Mouse (Mus musculus) midbrain, embryonic 13.5 days (tissue): Measurements from ENCODE around the gene Cradd. TPM values are rescaled to one million over a fixed set of nuclear protein-coding genes. Genes with fewer than 3 reads are reported as not detected.
A peak's percentile ranks its signal among the peaks of the same experiment; 100 is the strongest.

Experiments
- ATAC-seq: fragments of 200-750 bp; cut with Nextera tagmentation; 2 replicates; pipeline ENCODE4 v1.8.0; 2017; ENCODE audit warnings: mild to moderate bottlenecking, moderate TSS enrichment, moderate library complexity
- H3K27ac ChIP-seq: fragments of 300-500 bp; sonication (generic); 2 replicates; pipeline ENCODE4 v1.5.1; 2015; ENCODE audit warnings: inconsistent platforms, mild to moderate bottlenecking, moderate library complexity
- H3K27me3 ChIP-seq: fragments of 300-500 bp; sonication (generic); 2 replicates; pipeline ENCODE4 v1.6.1; 2015; ENCODE audit warnings: mild to moderate bottlenecking, inconsistent platforms
- H3K36me3 ChIP-seq: fragments of 300-500 bp; sonication (generic); 2 replicates; pipeline ENCODE4 v1.6.1; 2015; ENCODE audit warnings: mild to moderate bottlenecking, inconsistent platforms
- H3K4me1 ChIP-seq: fragments of 300-500 bp; sonication (generic); replicated peaks from 2 replicates; pipeline ENCODE4 v1.6.1; 2015; ENCODE audit warnings: inconsistent platforms
- H3K4me2 ChIP-seq: fragments of 300-500 bp; sonication (generic); replicated peaks from 2 replicates; pipeline ENCODE4 v1.6.1; 2015; ENCODE audit warnings: moderate library complexity, mild to moderate bottlenecking, inconsistent platforms
- H3K4me3 ChIP-seq: fragments of 300-500 bp; sonication (generic); replicated peaks from 2 replicates; pipeline ENCODE4 v1.5.1; 2015; ENCODE audit warnings: mild to moderate bottlenecking, inconsistent platforms
- H3K9ac ChIP-seq: fragments of 300-500 bp; sonication (generic); replicated peaks from 2 replicates; pipeline ENCODE4 v1.6.1; 2015; ENCODE audit warnings: mild to moderate bottlenecking, inconsistent platforms
- H3K9me3 ChIP-seq: fragments of 300-500 bp; sonication (generic); 2 replicates; pipeline ENCODE4 v1.6.1; 2016; ENCODE audit warnings: mild to moderate bottlenecking, inconsistent platforms
- WGBS: fragments of 180-500 bp; shearing (Covaris S2); methylation state at CpG from one replicate; pipeline ENCODE4 v1.1.7; 2015; 5-methylcytosine and 5-hydroxymethylcytosine counted together
- polyA plus RNA-seq: library from polyadenylated mRNA; unstranded; fragments of >200 nt; fragmentation: Nextera tagmentation; extraction: Ambion mirVana; gene quantifications from 2 replicates; pipeline ENCODE4 v1.2.1, GENCODE M21; 2015

The Cradd gene
- polyA plus RNA-seq, 1 experiment from 2014 or later = 10.7 TPM

DNA sequence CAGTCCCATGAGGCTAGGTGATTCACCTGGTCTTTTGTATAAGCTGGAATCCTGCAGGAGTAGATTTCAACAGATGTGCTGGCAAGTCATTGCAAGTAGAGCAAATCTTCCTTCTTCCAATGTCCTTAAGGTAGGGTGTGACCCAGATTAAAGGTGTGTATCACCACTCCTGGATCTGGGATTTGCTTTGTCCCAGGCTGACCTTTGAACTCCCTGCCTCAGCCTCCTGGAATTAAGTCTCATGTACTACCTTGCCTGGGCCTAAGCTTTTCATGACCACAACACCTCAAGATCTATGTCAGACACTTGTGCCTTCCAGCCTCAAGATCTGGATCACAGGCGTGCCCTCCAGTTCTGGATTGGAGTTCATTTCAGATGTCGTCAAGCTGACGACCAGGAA lies 41.9 kb downstream of the Cradd start:
- Histone ChIP-seq H3K4me2 (no peak overlapping the region), H3K36me3 (no peaks in the 10 kb centered on the region), H3K27ac (no peak overlapping the region), H3K27me3 (no peaks in the 10 kb centered on the region), H3K9me3 (no peaks in the 10 kb centered on the region), H3K4me3 (no peak overlapping the region), H3K9ac (no peak overlapping the region), H3K4me1 (no peaks in the 10 kb centered on the region)
- ATAC-seq = no peak
- WGBS = 87% methylated on average over 3 of the region's 3 CpGs

DNA sequence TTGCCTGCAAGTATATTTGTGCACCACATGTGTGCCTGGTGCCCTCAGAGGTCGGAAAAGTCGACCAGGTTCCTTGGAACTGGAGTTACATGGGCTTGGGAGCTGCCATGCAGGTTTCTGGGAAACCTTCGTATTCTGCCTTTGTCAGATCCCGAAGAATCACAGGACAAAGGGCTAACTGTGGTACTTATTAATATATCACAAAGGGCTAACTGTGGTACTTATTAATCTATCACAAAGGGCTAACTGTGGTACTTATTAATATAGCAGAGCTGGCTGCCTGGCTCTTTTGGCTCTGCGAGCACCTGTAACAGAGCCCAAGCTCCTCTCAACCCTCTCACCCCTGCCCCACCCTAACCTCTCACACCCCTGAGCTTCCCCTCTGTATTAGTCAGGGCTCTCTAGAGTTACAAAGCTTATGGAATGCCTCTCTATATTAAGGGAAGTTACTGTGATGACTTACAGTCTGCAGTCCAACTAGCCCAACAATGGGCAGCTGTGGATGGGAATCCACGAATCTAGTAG lies 42.4 kb downstream of the Cradd start:
- H3K4me2 ChIP-seq = no peak overlapping the region
- no peak overlapping the region for H3K4me3 ChIP-seq
- no peaks in the 10 kb centered on the region for H3K4me1 ChIP-seq
- no peak overlapping the region for H3K9ac ChIP-seq
- no peaks in the 10 kb centered on the region for H3K9me3 ChIP-seq
- no peak overlapping the region for H3K27ac ChIP-seq
- ATAC-seq = no peak
- H3K27me3 ChIP-seq = no peaks in the 10 kb centered on the region
- 85% methylated on average over 6 of the region's 6 CpGs for WGBS
- no peaks in the 10 kb centered on the region for H3K36me3 ChIP-seq

DNA sequence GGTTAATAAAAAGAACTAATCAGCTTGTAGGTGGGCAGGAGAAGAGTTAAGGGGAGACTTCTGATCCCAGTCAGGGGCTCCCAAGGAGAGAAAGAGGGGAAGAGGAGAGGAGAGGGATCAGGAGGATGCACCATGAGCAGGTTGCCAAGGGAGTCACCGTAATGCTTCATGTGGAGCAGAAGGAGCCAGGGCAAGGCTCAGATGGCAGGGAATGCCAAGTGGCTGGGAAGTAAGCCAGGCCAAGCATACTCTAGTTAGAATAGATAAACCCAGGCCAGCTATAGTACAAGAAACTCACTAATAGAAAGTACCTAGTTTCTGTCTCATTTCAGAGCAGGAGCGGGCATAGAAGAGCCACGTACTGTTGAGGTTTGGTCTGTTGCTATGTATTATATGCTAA lies 43.6 kb downstream of the Cradd start:
- Histone ChIP-seq H3K9me3 (no peaks in the 10 kb centered on the region), H3K27ac (no peak overlapping the region), H3K9ac (no peak overlapping the region), H3K4me1 (no peaks in the 10 kb centered on the region), H3K4me2 (no peak overlapping the region), H3K27me3 (no peaks in the 10 kb centered on the region), H3K4me3 (no peak overlapping the region), H3K36me3 (no peaks in the 10 kb centered on the region)
- WGBS = 96% methylated on average over 3 of the region's 3 CpGs
- ATAC-seq = no peak

DNA sequence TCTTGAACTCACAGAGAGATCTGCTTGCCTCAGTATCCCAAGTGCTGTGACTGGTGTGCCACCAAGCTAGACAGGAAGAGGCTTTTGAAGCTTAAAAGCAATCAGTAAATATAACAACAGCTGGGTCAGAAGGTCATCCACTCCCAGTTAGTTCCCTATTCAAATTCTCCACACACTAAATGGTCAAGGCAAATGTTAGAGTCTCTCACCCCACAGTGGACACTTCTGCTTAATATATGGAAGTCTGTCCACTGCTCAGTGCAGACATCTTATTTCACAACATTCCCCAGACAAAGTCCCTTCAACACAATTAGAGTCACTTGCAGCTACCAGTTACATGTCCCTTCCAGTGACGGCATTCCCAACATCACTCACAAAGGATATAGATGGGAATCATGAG lies 44.5 kb downstream of the Cradd start:
- no peaks in the 10 kb centered on the region for H3K4me1 ChIP-seq

DNA sequence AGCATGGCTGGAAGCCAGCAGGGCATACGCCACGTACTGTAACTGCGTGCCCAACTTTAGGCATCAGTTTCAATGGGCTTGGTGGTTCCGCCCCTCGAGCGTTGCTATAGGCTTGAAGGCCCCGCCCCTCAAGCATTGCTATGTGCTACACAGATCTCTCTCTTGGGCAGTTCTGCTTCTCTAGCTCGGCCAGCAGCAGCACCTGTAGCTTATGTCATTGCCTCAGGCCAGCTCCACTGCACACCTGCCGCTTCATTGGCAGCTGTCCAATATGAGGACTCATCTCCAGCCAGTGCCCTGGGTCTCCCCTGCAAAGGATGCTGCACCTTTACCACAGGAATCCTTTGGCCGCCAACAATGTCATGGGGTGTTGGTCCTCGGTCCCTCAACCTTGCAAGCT lies 45.8 kb downstream of the Cradd start:
- 92% methylated on average over 11 of the region's 11 CpGs for WGBS
- Histone ChIP-seq H3K27ac (no peak overlapping the region), H3K4me3 (no peak overlapping the region), H3K4me2 (no peak overlapping the region), H3K36me3 (no peaks in the 10 kb centered on the region), H3K27me3 (no peaks in the 10 kb centered on the region), H3K4me1 (no peaks in the 10 kb centered on the region), H3K9ac (no peak overlapping the region), H3K9me3 (no peaks in the 10 kb centered on the region)
- ATAC-seq = no peak

More for the DNA sequence above, 44.5 kb downstream of the Cradd start:
- Histone ChIP-seq H3K9me3 (no peaks in the 10 kb centered on the region), H3K27me3 (no peaks in the 10 kb centered on the region), H3K27ac (no peak overlapping the region), H3K36me3 (no peaks in the 10 kb centered on the region), H3K4me2 (no peak overlapping the region), H3K9ac (no peak overlapping the region), H3K4me3 (no peak overlapping the region)
- ATAC-seq = no peak
- 85% methylated on average over 1 of the region's 1 CpGs for WGBS

DNA sequence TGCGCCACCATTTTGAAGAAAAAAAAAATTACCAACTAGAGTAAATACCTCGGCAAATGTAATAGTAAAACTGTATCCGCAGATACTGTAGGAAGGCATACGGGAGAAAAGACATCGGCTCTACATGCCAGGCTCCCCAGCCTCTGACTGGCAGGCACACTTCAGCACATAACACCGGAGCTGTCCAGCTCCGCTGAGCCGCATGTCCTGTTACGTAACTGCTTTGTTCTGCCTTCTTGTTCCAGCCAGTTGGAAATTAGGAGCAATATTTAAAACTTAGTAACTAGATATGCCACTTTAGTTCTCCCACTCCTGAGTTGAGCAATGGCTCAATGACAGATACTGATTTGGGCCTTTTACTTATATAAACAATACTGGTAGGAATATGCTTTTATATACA lies 48.4 kb downstream of the Cradd start:
- H3K36me3 ChIP-seq = no peaks in the 10 kb centered on the region
- WGBS = 92% methylated on average over 9 of the region's 9 CpGs
- H3K4me2 ChIP-seq = no peak overlapping the region
- no peak for ATAC-seq
- H3K4me3 ChIP-seq = no peak overlapping the region
- H3K27ac ChIP-seq = no peak overlapping the region
- H3K4me1 ChIP-seq = no peaks in the 10 kb centered on the region
- 0 out of 2 replicates have a peak, but pooled peaks cover 7% of the 10 kb centered on the region for H3K9me3 ChIP-seq
- no peak overlapping the region for H3K9ac ChIP-seq
- H3K27me3 ChIP-seq = no peaks in the 10 kb centered on the region

DNA sequence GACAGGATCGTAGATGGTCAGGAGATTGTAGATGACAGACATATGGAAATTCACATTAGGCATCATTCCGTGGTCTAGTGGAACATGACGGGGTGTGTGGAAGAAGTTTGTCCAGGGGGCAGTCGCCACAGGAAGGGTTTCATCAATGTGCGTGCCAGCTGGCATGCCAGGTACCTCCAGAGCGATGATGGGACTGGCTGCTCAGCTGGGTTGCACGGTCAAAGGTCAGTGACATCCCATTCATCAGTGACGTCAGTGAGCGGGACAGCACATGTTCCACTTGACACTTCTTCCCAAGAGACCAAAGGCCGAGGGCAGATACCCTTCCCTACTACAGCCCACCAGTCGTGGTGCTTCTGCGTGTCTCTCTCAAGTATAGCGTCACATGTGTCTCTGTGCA lies 50.7 kb downstream of the Cradd start:
- Histone ChIP-seq H3K27me3 (no peaks in the 10 kb centered on the region), H3K4me1 (no peaks in the 10 kb centered on the region), H3K9ac (no peak overlapping the region), H3K9me3 (0 out of 2 replicates have a peak, but pooled peaks cover 7% of the 10 kb centered on the region), H3K4me2 (no peak overlapping the region), H3K36me3 (no peaks in the 10 kb centered on the region), H3K4me3 (no peak overlapping the region), H3K27ac (no peak overlapping the region)
- WGBS = 90% methylated on average over 13 of the region's 13 CpGs
- ATAC-seq = no peak

DNA sequence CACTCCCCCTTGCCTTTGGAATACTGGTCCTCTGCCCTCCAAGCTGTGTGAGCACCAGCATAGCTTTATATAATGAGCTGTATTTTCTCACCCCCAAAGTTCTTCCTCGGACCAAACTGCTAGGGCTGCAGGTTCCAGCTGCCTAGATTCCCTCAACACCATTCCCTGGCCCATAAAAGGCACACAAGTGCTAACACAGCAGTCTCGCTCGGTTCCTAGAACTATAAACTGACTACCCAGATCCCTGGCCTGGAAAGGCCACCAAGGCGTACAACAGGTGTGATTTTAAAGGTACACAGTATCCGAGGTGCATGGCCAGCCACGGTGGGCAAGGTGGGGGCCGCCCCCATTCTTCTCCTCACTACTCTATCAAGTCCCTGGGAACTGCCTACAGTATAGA lies 54.8 kb downstream of the Cradd start:
- no peaks in the 10 kb centered on the region for H3K36me3 ChIP-seq
- no peak overlapping the region for H3K9ac ChIP-seq
- peaks cover 20% of the 10 kb centered on the region for H3K27me3 ChIP-seq
- WGBS = 89% methylated on average over 7 of the region's 7 CpGs
- peaks cover 24% of the 10 kb centered on the region for H3K4me1 ChIP-seq
- H3K4me2 ChIP-seq = no peak overlapping the region
- ATAC-seq = no peak
- no peak overlapping the region for H3K4me3 ChIP-seq
- 0 out of 2 replicates have a peak, but pooled peaks cover 7% of the 10 kb centered on the region for H3K9me3 ChIP-seq
- no peak overlapping the region for H3K27ac ChIP-seq

DNA sequence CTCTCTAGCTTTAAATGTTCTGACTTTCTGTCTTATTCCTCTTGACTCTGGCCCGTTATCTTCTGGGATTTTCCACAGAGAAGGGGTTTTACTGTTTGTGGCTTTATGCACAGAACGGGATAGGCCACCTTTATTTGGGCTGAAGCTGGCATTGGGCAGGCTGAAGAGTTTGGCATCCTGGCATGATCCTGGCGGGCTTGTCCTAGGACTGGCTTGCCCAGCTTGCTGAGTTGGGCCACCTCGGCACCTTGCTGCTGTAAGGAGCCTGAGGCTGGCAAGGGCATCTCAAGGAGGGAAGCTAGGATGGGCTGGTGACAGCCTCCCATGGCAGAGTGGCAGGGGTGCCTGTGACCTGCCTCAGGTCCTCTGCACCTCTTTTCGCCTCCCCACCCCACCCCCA lies 55.6 kb downstream of the Cradd start:
- 87% methylated on average over 5 of the region's 5 CpGs for WGBS
- H3K9ac ChIP-seq = no peak overlapping the region
- ATAC-seq = no peak

DNA sequence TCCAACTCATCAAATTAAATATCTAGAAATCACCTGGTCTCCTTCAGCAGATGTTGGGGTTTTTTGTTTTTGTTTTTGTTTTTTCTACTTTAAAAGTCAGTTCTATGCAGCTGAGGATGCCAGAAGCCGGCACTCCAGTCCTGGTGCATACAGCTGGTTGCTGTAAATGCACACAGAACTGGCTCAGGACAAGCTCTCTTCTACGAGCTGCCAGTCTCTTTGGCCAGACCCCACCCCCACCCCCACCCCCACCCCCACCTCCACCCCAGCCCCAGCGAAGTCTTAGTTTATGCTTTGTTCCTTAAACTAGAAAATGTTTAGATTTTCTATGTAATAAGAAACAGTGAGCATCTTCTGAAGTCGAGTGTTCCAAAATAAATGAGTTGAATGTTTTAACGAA lies 57.0 kb downstream of the Cradd start:
- Histone ChIP-seq H3K9me3 (no peaks in the 10 kb centered on the region), H3K9ac (no peak overlapping the region), H3K36me3 (no peaks in the 10 kb centered on the region), H3K4me3 (no peak overlapping the region), H3K27ac (no peak overlapping the region), H3K4me2 (no peak overlapping the region), H3K27me3 (peaks cover 39% of the 10 kb centered on the region), H3K4me1 (peaks cover 32% of the 10 kb centered on the region)
- 31% methylated on average over 5 of the region's 5 CpGs for WGBS
- ATAC-seq = no peak

More for the DNA sequence above, 55.6 kb downstream of the Cradd start:
- H3K36me3 ChIP-seq = no peaks in the 10 kb centered on the region
- H3K4me2 ChIP-seq = no peak overlapping the region
- 0 out of 2 replicates have a peak, but pooled peaks cover 7% of the 10 kb centered on the region for H3K9me3 ChIP-seq
- no peak overlapping the region for H3K27ac ChIP-seq
- H3K4me1 ChIP-seq = peaks cover 25% of the 10 kb centered on the region
- H3K27me3 ChIP-seq = peaks cover 27% of the 10 kb centered on the region
- H3K4me3 ChIP-seq = no peak overlapping the region

DNA sequence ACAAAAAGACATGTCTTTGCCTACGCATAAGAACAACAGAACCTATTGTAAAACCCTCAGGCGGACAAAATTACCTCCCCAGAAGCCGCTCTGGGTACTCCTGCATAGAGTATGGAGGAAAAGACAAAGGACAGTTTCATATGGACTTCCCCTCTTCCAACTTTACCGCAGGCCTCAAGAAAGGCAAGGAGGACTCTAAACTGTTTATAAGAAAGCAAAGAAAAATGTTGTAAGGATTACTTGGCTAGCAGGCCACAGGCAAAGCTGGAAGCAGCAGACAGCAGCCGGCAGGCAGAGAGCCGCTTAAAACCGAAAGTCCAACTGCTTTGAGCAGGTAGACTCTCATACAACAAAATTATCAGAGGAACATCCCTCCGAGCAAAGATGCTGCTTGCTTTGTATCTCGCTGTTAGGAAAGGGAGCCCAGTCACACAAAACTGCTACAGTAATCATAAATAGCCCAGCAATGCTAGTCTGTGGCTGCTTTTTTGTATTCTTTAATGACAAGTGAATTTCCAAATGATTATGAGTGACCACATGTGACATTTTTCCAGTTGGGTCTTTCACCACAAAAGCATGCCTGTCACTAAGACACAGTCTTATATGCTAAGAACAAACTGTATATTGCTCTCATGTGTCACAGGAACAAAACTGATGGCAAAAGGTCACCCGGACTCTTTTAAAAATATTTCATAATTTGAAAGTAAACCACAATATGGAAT lies 57.7 kb downstream of the Cradd start:
- 34% methylated on average over 10 of the region's 10 CpGs for WGBS
- no peak for ATAC-seq
- Histone ChIP-seq H3K4me3 (no peak overlapping the region), H3K36me3 (no peaks in the 10 kb centered on the region), H3K27me3 (peaks cover 39% of the 10 kb centered on the region), H3K4me1 (peaks cover 32% of the 10 kb centered on the region), H3K9me3 (no peaks in the 10 kb centered on the region), H3K9ac (no peak overlapping the region), H3K27ac (no peak overlapping the region), H3K4me2 (peak overlapping the region; percentile 5)

DNA sequence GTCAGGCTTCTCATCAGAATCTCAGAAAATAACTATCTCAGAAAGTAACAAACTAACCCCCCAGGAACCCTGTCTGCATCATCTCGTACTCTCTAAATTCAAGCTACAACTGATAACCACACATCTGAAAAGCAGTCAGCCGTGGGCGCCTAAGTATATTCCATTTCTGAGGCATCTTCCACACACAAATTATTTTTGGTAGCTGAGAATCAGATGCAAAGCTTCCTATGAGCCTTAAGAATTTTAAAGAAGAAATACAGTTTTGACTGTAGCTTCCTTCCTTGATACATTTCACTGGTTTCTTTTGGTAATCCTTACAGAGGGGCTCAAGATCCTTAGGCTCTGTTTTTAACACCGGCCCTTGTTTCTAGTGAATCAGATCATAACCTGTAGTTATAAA lies 58.4 kb downstream of the Cradd start:
- H3K36me3 ChIP-seq = no peaks in the 10 kb centered on the region
- H3K4me1 ChIP-seq = peaks cover 32% of the 10 kb centered on the region
- H3K4me3 ChIP-seq = no peak overlapping the region
- ATAC-seq = no peak
- peak overlapping the region; percentile 66; the same call in 1 of the 2 replicates for H3K4me2 ChIP-seq
- WGBS = 52% methylated on average over 4 of the region's 4 CpGs
- H3K27me3 ChIP-seq = peaks cover 39% of the 10 kb centered on the region
- no peak overlapping the region for H3K9ac ChIP-seq
- H3K27ac ChIP-seq = no peak overlapping the region
- H3K9me3 ChIP-seq = no peaks in the 10 kb centered on the region
